Mouse (Mus musculus): Measurements from ENCODE around the gene Pttg1.

Gene Pttg1
- long read RNA-seq, experiment 1, transcript Pttg1-206 (5 exons, 948 nt) = major isoform, 105 of 146 reads
- long read RNA-seq, experiment 1, transcript Pttg1-204 (4 exons, 1,674 nt) = minor isoform, 6 of 146 reads
- long read RNA-seq, experiment 1, transcript Pttg1-202 (6 exons, 741 nt) = minor isoform, 21 of 146 reads
- long read RNA-seq, experiment 1, partial matches to known transcripts = 4 of 146 reads
- long read RNA-seq, experiment 1, other reads (novel, unspliced or antisense) = 2 of 146 reads
- long read RNA-seq, experiment 2, transcript Pttg1-206 (5 exons, 948 nt) = major isoform, 120 of 173 reads
- long read RNA-seq, experiment 2, transcript Pttg1-202 (6 exons, 741 nt) = minor isoform, 32 of 173 reads
- long read RNA-seq, experiment 2, transcript Pttg1-204 (4 exons, 1,674 nt) = minor isoform, 6 of 173 reads
- long read RNA-seq, experiment 2, partial matches to known transcripts = 6 of 173 reads
- long read RNA-seq, experiment 2, other reads (novel, unspliced or antisense) = 1 of 173 reads

GRCm38 (mm10) chr11:43425824-43426413, at the start of gene Pttg1:
Gene Pttg1, minus strand, starts transcription at chr11:43426251.
- intact Hi-C loops (cut with DNase I) = no loop called here

DNA sequence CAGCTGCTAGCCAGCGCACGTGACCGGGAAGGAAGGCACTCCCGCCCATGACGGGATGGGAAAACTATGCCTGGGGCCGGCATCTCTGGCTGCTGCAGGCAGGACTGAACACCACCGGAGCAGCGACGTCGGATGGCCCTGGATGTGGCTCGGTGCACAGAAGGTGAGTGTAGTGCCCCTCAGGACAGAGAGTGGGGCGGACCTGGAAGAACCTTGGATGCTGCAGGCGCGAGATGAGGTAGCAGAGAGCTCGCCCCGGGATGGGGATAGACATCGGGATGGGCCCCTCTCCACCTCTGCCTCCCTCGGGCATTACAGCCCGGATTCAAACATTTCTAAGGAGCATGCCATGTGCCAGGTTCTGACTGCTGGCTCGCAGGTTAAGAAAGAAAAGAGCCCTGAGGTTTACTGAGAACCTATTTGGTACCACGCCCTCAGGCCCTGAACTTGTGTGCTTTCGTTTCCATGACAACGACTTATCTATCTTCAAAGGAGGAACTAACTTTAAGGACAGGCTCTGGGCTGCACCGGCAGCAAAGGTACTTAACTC, 48.2 kb upstream of the Pttg1 start, which contains the start of gene C1qtnf2:
TSS of gene C1qtnf2 (plus strand) at position 52 of the 550 bp plus-strand sequence.
- intact Hi-C loops (cut with DNase I) = no loop called here

GRCm38 (mm10) chr11:43473635-43474224, 47.7 kb upstream of the Pttg1 start:
- intact Hi-C loops (cut with DNase I) = no loop called here

- intact Hi-C loops (cut with DNase I) = no loop called here
These were observed 47.1 kb upstream of the Pttg1 start for GRCm38 (mm10) chr11:43473115-43473514.

DNA sequence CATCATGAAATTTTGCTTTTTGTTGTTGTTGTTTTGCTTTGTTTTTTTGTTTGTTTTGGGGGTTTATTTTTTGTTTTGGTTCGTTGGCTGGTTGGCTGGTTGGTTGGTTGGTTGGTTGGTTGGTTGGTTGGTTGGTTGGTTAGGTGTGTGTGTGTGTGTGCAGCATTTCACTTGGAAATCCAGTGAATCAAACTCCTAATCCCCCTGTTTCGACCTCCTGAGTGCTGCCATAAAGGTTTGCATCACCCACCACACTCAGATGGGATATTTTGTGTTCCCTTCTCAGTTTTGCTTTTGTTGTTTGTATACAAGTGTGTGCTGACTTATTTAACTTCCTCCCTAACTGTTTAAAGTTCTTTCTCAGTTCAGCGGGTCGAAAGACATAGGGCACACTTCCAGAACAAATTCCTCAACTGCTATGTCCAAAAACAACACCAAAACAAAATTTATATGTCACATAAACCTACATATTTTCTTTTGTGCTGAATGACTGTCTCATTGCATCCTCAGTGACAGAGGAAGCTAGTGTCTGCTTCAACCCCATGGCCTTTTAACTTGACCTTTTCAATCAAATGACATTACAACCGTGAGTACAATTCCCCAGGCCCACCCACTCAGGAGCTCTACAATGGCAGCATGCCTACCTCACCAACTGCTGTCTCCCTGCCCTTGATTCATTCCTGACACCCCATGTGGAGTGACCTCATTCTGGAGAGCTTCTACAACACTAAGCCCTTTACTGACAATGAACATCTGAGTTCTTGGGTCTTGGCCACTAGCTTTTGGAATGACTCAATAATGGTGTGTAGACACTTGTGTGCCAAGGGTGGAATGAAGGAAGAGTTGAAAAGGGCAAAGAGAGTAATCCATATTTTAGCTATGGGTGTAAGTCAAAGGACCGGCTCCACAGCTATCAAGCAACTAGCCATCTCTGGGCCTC, 45.1 kb upstream of the Pttg1 start:
- intact Hi-C loops (cut with DNase I) = no loop called here

GRCm38 (mm10) chr11:43470118-43470517, 44.1 kb upstream of the Pttg1 start:
- intact Hi-C loops (cut with DNase I) = no loop called here

DNA sequence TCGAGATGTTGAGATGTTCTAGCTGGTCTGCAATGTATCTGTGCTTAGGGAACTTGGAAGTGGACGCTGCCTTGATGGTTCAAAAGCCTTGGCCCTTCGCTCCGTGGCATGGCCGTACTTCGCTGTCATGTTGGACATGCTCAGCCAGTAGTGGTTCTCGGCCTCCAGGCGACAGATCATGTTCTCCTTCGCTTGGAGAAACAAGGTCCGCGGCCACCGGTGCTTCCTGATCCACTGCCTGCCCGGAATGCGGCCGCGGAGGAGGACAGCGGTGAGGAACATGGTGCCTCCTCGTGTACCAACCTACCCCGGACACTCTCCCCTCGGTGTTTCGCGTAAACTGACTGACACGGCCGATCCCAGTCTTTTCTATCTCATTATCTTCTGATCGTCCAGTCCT, 37.2 kb upstream of the Pttg1 start:
- intact Hi-C loops (cut with DNase I) = no loop called here

DNA sequence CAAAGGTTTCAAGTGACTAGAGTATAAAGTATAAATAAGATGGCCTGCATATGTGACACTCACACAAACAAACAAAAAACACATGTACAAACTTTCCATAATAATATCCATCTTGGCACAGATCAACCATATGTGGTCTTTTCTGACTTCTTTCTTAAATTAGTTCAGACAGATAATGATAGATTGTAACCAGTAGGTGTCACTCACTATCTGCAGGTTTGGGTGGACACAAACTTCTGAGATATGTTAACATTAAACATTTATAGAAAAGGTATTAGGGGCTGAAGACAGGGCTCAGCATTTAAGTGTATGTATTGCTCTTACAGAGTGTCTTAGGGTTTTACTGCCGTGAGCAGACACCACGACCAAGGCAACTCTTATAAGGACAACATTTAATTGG, 26.2 kb upstream of the Pttg1 start:
- intact Hi-C loops (cut with DNase I) = no loop called here

DNA sequence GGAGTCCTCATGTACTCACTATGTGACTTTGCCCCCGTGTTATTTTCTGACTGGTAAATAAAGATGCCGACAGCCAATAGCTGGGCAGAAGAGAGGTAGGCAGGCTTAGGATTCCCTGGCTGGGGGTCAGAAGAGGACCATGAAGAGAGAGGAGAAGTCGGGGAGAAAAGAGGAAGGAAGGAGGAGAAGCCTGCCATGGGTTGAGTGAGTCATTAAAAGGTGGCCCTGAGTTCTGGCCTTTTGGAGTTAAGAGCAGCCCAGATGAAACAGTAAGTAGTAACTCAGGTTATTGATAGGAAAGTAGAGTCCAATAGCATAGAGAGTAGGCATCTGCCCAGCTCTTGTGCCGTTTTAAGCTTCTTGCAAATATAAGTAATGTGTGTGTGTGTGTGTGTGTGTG, 25.3 kb upstream of the Pttg1 start:
- intact Hi-C loops (cut with DNase I) = no loop called here

- intact Hi-C loops (cut with DNase I) = no loop called here
These were observed 23.9 kb upstream of the Pttg1 start for GRCm38 (mm10) chr11:43449916-43450315.

- intact Hi-C loops (cut with DNase I) = no loop called here
These were observed 17.1 kb upstream of the Pttg1 start for GRCm38 (mm10) chr11:43443183-43443582.

DNA sequence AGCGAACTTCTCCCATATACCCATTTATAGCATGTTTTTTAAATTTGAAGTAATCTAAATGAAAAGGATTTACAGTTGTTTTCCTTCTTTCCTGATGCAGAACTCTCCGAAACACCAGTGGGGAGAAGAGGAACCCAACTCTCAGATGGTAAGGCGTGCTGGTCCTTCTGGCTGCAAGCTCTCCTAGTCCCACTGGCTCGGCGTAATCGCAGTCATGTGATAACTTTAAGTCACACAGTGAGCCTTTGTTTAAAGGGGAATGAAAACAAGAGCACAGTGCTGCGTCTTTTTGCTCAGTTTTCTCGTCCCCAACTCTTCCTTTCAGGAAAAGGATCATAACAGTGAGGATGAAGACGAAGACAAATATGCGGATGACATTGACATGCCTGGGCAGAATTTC, 15.1 kb upstream of the Pttg1 start:
- intact Hi-C loops (cut with DNase I) = no loop called here

GRCm38 (mm10) chr11:43434024-43434407, 8.0 kb upstream of the Pttg1 start:
- intact Hi-C loops (cut with DNase I) = no loop called here

DNA sequence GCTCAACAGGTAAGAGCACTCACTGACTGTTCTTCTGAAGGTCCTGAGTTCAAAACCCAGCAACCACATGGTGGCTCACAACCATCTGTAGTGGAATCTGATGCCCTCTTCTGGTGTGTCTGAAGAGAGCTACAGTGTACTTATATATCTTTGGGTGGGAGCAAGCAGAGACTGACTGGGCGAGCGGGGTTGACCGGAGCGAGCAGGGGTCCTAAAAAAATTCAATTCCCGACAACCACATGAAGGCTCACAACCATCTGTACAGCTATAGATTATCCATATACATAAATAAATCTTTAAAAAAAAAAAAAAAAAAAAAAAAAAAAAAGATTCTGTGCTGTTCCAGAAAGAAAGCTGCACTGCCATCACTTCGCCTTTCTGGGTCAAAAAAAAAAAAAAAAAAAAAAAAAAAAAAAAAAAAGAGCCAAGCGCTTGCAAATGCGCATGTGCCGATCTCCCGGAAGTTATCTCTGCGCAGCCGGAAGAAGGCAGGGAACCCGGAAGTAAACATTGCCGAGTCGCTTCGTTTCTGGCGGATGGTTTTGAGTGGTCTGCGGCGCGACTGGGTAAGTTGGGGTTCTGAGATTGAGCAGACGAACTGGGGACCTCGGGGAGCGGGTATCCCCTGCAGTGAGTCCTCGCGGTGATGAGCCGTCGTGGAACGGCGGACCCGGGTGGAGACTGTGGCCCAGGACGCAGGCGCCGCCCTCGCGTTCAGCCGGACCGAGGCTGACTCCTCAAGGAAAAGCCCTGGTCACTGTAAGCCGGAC, 7.4 kb upstream of the Pttg1 start, which contains the start of gene Slu7:
TSS of gene Slu7 (plus strand) at position 491 of the 770 bp plus-strand sequence.
- intact Hi-C loops (cut with DNase I) = no loop called here

DNA sequence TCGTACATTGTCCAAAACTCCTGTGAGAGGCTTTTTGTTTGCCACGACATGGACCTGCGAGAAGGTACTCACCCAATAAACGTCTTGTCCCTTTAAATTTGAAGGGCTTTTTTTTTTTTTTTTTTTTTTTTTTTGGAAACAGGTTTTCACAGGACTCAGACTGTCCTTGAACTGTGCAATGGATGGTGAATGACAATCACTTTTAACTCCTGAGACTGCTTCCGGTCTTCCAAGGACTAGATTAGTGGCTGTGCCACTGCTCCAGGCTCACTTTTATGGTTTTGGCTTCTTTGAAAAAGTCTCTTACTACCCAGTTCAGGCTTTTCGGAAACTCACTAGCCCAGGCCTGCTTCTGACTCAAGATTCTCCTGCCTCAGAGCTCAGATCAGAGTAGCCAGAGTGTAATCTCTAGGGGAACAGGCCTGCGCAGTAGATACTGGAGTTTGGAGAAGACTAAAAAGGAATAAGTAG, 398 bp upstream of the Pttg1 start:
- intact Hi-C loops (cut with DNase I) = no loop called here

DNA sequence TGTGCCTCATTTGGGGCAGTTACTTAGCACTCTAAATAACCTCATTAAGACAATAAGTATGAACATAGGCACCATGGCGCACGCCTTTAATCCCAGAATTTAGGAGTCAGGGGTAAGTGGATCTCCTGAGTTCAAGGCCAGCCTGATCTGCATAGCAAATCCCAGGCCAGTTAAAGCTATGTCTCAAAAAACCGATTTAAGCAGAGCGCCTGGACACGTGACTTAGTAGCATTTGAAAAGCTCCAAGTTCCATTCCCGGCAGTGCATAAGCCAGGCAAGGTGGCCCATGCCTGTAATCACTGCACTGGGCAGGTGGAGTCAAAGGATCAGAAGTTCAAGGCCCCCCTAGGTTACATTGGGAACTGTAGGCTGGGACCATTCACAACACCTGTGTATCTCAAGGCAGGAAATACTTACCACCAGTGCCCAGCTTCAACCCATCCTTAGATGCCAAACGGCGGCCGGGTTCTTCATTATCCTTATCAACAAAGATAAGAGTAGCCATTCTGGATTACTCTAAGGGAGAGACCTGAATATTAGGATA, 813 bp downstream of the Pttg1 start:
- intact Hi-C loops (cut with DNase I) = no loop called here

DNA sequence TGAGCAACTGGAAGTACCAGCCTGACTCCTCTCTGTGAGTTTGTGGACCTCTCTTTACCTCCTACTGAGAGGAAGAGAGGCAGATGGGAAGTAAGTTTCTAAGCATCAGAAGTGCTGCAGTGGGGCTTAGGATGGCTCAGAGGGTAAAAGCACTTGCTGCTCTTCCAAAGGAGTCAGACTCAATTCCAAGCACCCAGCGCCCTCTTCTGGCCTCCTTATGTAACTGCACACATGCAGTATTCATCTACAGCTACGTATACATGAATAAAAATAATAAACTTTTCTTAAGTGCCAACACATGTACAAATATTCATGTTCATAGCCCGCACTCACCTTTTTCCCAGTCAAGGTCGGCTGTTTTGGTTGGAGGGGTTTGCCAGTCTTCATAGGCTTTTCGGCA, 1.7 kb downstream of the Pttg1 start:
- intact Hi-C loops (cut with DNase I) = no loop called here

DNA sequence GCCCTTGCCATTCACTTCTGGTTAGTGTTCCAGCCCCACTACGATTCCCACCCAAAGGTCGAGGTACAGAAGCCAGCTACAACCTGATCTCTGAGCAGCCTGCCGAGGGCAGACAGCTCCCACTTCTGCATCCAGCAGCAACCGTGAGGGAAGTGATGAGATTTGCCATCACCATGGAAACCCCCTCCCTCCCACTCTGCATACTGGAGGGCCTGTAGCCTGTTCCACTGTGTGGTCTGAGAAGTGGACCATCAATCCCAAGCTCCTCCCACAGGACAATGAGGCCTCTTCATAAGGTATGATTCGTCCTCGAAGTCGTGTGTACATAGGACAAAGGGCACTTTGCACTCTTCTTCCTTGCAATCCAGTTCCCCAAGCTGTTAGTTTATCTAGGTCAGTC, 8.8 kb downstream of the Pttg1 start:
- intact Hi-C loops (cut with DNase I) = no loop called here

- intact Hi-C loops (cut with DNase I) = no loop called here
These were observed 13.1 kb downstream of the Pttg1 start for GRCm38 (mm10) chr11:43412771-43413451.

All from adrenal gland (tissue).